Mouse (Mus musculus) heart, postnatal 4 days (tissue): ENCODE data around the gene Tsr1. TPM values are rescaled to one million over a fixed set of nuclear protein-coding genes. Genes with fewer than 3 reads are reported as not detected.

Experiments
- DNase-seq: peaks from one replicate; pipeline ENCODE4 v3.0.0; 2021
- microRNA-seq, 2 experiments: library from miRNA; unstranded; fragments of <30 nt; microRNA quantifications; one replicate each; pipeline ENCODE4 v1.2.0; 2021 to 2022
- total RNA-seq, 2 experiments: library from RNA; stranded (reverse); gene quantifications; 2 replicates each; pipeline ENCODE4 v1.2.3; 2021

Gene Tsr1
- total RNA-seq, 2 experiments from 2014 or later, result 20.0 to 22.6 TPM

GRCm38 (mm10) chr11:74898517-74898827, 601 bp downstream of the Tsr1 start:
- DNase-seq, result no peak

GRCm38 (mm10) chr11:74901555-74901954, 3.7 kb downstream of the Tsr1 start:
- DNase-seq, result no peak

DNA sequence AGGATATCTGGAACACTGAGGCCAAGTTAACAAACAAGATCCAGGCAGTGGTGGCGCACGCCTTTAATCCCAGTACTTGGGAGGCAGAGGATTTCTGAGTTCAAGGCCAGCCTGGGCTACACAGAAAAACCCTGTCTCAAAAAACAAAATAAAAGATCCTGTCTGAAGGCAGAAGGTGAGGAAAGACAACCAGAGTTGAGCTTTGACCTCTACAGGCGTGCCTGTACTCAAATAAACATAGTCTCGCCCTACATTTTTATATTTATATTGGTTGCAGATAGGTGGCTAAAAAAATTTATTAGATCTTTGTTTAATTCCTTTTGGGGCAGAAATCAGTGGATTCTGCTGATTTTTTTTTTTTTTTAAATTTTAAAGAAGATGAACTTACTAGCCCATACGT, 4.5 kb downstream of the Tsr1 start:
- no peak for DNase-seq

- DNase-seq, result no peak
Observed at GRCm38 (mm10) chr11:74907850-74908249, 10.0 kb downstream of the Tsr1 start.

DNA sequence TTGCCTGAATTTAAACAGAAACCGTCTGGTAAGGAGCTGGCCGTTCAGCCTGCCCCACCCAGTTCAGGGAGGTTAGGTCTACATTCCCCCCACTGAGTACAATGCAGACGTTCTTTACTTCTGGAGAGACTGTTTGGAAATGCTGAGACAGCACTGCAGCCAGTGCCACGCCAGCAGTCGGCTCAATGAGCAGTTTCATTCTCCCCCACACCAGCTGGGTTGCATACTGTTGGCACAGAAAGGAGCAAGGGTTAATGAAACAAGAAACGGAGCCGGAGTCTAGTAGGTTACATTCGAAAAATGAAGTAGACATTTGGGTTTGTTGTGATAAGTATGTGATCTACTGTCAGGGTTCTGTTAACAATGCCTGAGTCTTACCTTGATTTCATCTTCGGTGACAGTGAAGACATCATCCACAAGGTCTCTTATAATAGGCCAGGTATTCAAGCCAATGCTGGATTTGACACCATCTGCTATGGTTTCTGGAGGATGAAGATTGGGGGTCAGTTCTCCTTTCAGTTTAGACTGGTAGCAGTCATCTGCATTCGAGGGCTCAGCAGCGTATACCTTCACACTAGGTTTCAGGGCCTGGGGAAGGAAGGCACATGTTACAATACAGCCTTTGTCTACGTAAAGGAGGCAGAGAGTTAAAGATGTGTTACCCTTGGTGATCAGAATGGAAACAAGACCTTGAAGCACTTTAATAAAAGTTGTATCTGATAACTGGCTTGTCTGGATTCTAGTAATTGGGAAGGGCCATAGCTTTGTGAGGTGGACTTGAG, 10.9 kb downstream of the Tsr1 start:
- no peak for DNase-seq

GRCm38 (mm10) chr11:74909978-74910377, 12.1 kb downstream of the Tsr1 start:
- no peak for DNase-seq

DNA sequence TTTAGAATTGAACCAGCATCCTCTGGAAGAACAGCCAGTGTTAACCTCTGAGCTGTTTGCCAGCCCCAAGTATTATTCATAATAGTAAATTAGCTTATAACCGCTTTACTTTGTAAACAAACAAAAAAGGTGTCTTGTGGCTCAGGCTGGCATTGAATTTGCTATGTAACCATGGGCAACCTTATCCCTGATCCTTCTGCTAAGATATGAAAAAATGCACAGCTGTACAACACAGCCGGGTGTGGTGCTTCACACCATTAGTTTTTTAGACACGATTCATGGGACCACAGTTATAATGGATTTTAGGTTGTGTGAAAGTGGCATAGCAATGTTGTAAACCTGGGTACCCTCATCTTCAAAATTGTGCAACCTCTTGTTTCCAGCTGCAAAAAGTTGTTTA, 14.6 kb downstream of the Tsr1 start:
- no peak for DNase-seq

DNA sequence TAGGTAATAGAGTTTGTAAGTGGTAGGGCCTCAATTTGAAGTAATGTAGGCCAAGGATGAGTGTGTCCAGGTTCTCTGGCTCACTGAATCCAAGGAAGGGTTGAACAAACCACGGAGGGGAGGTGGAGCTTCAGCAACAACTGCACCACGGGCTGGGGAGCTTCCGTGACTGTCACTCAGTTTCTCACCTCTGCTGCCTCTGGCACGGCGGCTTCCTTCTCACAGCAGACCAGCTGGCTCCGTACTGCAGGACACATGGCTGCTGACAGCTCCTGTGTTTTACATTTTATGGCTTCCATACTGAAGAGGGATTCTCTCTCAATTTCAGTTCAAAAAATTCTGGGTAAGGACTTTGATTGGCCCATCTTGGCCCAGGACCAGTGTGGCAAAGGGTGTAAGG, 21.4 kb downstream of the Tsr1 start:
- no peak for DNase-seq

- DNase-seq, result peak; percentile 40
Observed at GRCm38 (mm10) chr11:74924149-74924548, 26.3 kb downstream of the Tsr1 start.

DNA sequence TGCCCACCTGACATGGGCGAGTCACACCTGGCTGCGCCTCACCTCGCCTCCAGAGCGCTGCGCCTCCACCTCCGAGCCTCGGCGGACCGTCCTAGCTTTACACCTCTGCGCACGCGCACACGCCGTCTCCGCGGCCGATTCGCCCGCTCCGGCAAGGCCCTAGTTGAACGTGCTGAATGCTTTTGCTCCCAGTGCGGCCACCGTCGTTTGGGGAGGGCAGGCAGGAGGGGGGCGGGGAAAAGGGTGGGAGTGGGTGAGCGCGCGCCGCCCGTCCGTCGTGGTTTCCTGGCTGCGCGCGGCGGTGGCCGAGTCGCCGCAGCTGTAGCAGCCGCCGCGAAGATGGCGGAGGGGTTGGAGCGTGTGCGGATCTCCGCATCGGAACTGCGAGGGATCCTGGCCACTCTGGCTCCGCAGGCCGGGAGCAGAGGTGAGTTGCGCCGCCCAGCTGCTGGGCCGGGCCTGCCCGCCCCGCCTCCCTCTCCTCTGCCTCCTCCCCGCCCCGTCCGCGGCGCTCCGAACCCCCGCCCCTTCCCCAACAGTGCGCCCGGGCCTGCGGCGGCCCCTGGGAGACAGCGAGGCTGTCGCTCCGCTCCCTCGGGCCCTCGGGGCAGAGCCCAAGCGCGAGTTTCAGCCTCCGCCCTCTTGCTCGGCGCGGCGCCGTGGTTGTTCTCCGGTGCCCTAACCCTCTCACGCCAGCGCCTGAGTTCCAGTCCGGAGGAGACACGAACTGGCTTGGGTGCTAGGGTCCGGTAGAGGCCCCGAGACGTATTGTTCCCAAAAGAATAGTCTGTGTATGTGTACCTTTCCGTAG, 27.9 kb downstream of the Tsr1 start, which contains the start of the genes Smg6 and Srr:
Smg6 (plus strand) TSS at position 247 of the 811 bp plus-strand sequence.
Srr (minus strand) TSS at position 372 of the 811 bp plus-strand sequence.
- peak; percentile 95 for DNase-seq

- peak; percentile 58 for DNase-seq
Observed at GRCm38 (mm10) chr11:74926388-74927005, 28.6 kb downstream of the Tsr1 start.

GRCm38 (mm10) chr11:74927236-74927725, 29.4 kb downstream of the Tsr1 start:
- no peak for DNase-seq

GRCm38 (mm10) chr11:74929111-74929510, 31.2 kb downstream of the Tsr1 start:
- no peak for DNase-seq

- no peak for DNase-seq
Observed at GRCm38 (mm10) chr11:74930391-74930790, 32.5 kb downstream of the Tsr1 start.

- DNase-seq, result no peak
Observed at GRCm38 (mm10) chr11:74946348-74946747, 48.5 kb downstream of the Tsr1 start.

DNA sequence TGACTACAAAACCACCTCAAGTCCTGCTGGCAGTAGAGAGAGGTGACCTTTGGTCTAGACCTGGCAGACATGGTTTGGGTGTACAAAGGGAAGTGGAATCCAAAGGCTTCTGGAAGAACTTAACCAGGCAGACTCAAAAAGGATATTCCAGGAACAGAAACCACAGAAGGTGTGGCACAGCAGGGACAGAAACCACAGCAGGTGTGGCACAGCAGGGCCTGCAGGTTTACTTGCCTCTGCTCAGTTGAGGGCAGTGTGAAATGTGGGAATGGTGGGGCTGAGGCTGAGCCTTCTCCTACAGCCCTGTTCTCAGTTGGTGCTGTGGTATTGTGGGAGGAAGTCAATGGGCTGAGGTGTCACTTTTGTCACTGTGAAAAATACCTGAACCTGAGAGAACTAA, 57.0 kb downstream of the Tsr1 start:
- no peak for DNase-seq

GRCm38 (mm10) chr11:74956006-74956405, 58.1 kb downstream of the Tsr1 start:
- no peak for DNase-seq

GRCm38 (mm10) chr11:74957600-74957999, 59.7 kb downstream of the Tsr1 start:
- DNase-seq, result no peak

Small RNA genes within 50 kb of the gene (microRNA-seq; reads per million reads assigned to microRNA genes)
- gene Mir6926, result 0 to 0.41 reads per million in 2 experiments

Other genes starting within 250 kb of the Tsr1 start
- 100 to 1,000 TPM; 220 to 229 TPM for gene Cluh, start 248.6 kb upstream of the Tsr1 start, total RNA-seq
- gene Pafah1b1, start 173.4 kb upstream of the Tsr1 start, total RNA-seq, result 100 to 1,000 TPM; 265 to 269 TPM
- 10 to 100 TPM; 15.2 to 16.9 TPM for gene Mettl16, start 127.2 kb upstream of the Tsr1 start, total RNA-seq
- gene Mnt, start 67.2 kb upstream of the Tsr1 start, total RNA-seq, result 10 to 100 TPM; 14.8 to 15.7 TPM
- 10 to 100 TPM; 14.6 to 14.9 TPM for gene Sgsm2, start 1.0 kb upstream of the Tsr1 start, total RNA-seq
- gene Smg6, start 27.8 kb downstream of the Tsr1 start, total RNA-seq, result 10 to 100 TPM; 25.6 to 25.7 TPM
- gene Srr, start 27.9 kb downstream of the Tsr1 start, total RNA-seq, result 10 to 100 TPM; 29.4 to 30.4 TPM